Mouse (Mus musculus): ENCODE data around the gene Ptprt.

The Ptprt gene

GRCm38 (mm10) chr2:161907214-161907613 is 753.7 kb downstream of the Ptprt start:
- no peak for DNase-seq

GRCm38 (mm10) chr2:161902196-161902595 is 758.8 kb downstream of the Ptprt start:
- peak in 1 of 2 experiments; percentile 6 for DNase-seq

GRCm38 (mm10) chr2:161884446-161884845 is 776.5 kb downstream of the Ptprt start:
- no peak for DNase-seq

- DNase-seq: no peak
Observed at GRCm38 (mm10) chr2:161882580-161882979, 778.4 kb downstream of the Ptprt start.

- DNase-seq: no peak
Observed at GRCm38 (mm10) chr2:161880941-161881340, 780.0 kb downstream of the Ptprt start.

- no peak for DNase-seq
Observed at GRCm38 (mm10) chr2:161865231-161865630, 795.7 kb downstream of the Ptprt start.

GRCm38 (mm10) chr2:161858813-161859212 is 802.1 kb downstream of the Ptprt start:
- no peak for DNase-seq

GRCm38 (mm10) chr2:161858361-161858760 is 802.6 kb downstream of the Ptprt start:
- no peak for DNase-seq

GRCm38 (mm10) chr2:161835001-161835400 is 825.9 kb downstream of the Ptprt start:
- no peak for DNase-seq

- DNase-seq: no peak
Observed at GRCm38 (mm10) chr2:161833846-161834245, 827.1 kb downstream of the Ptprt start.

GRCm38 (mm10) chr2:161813326-161813725 is 847.6 kb downstream of the Ptprt start:
- DNase-seq: no peak

- no peak for DNase-seq
Observed at GRCm38 (mm10) chr2:161808086-161808801, 852.7 kb downstream of the Ptprt start.

GRCm38 (mm10) chr2:161806287-161807007 is 854.5 kb downstream of the Ptprt start:
- no peak for DNase-seq

GRCm38 (mm10) chr2:161799946-161800345 is 861.0 kb downstream of the Ptprt start:
- DNase-seq: no peak

- DNase-seq: no peak
Observed at GRCm38 (mm10) chr2:161767528-161767927, 893.4 kb downstream of the Ptprt start.

- no peak for DNase-seq
Observed at GRCm38 (mm10) chr2:161713024-161713423, 947.9 kb downstream of the Ptprt start.

- DNase-seq: no peak
Observed at GRCm38 (mm10) chr2:161709316-161709715, 951.6 kb downstream of the Ptprt start.

- no peak for DNase-seq
Observed at GRCm38 (mm10) chr2:161706386-161706915, 954.5 kb downstream of the Ptprt start.

- DNase-seq: no peak
Observed at GRCm38 (mm10) chr2:161704811-161705210, 956.1 kb downstream of the Ptprt start.

GRCm38 (mm10) chr2:161704410-161704809 is 956.5 kb downstream of the Ptprt start:
- peak in 1 of 2 experiments; percentile 20 for DNase-seq

- no peak for DNase-seq
Observed at GRCm38 (mm10) chr2:161695819-161696218, 965.1 kb downstream of the Ptprt start.

GRCm38 (mm10) chr2:161668302-161668986 is 992.5 kb downstream of the Ptprt start:
- DNase-seq: no peak

- no peak for DNase-seq
Observed at GRCm38 (mm10) chr2:161661912-161662311, 999.0 kb downstream of the Ptprt start.
